Mouse (Mus musculus): ENCODE measurements around the gene 4930404N11Rik. TPM values are rescaled to one million over a fixed set of nuclear protein-coding genes. Genes with fewer than 3 reads are reported as not detected.
A peak's percentile ranks its signal among the peaks of the same experiment; 100 is the strongest.

The 4930404N11Rik gene
- polyA plus RNA-seq, 1 experiment from 2014 or later, result 0.79 TPM

- Histone ChIP-seq H3K4me1 (replicated peaks) (peaks cover 28% of the 10 kb centered on the region), H3K4me3 (replicated peaks) (no peak overlapping the region), H3K4me2 (no peak overlapping the region; the same call in 1 of the 2 replicates), H3K27me3 (peaks cover 9% of the 10 kb centered on the region), H3K27ac (peak overlapping the region; percentile 3; the same call in 1 of the 2 replicates), H3K9ac (replicated peaks) (no peak overlapping the region), H3K36me3 (peaks cover 53% of the 10 kb centered on the region), H3K9me3 (no peaks in the 10 kb centered on the region)
- ATAC-seq (ENCODE audit: insufficient number of reproducible peaks, insufficient read depth, low FRiP score, low TSS enrichment, low read depth), result no peak
- WGBS, result 88% methylated on average over 6 of the region's 6 CpGs
Measured at GRCm38 (mm10) chr10:81326858-81327257, 38.8 kb downstream of the 4930404N11Rik start.

GRCm38 (mm10) chr10:81325781-81326180 lies 39.8 kb downstream of the 4930404N11Rik start:
- ATAC-seq (ENCODE audit: insufficient number of reproducible peaks, insufficient read depth, low FRiP score, low TSS enrichment, low read depth), result no peak
- H3K36me3 ChIP-seq, result peaks cover 53% of the 10 kb centered on the region
- no peak overlapping the region for H3K27ac ChIP-seq
- H3K4me1 ChIP-seq (replicated peaks), result peaks cover 32% of the 10 kb centered on the region
- WGBS, result 92% methylated on average over 18 of the region's 18 CpGs
- no peak overlapping the region for H3K9ac ChIP-seq (replicated peaks)
- H3K4me3 ChIP-seq (replicated peaks), result no peak overlapping the region
- H3K27me3 ChIP-seq, result 0 out of 2 replicates have a peak, but pooled peaks cover 4% of the 10 kb centered on the region
- H3K4me2 ChIP-seq, result no peak overlapping the region
- no peaks in the 10 kb centered on the region for H3K9me3 ChIP-seq

GRCm38 (mm10) chr10:81325176-81325575 lies 40.4 kb downstream of the 4930404N11Rik start:
- Histone ChIP-seq H3K27ac (no peak overlapping the region), H3K4me3 (replicated peaks) (no peak overlapping the region), H3K9me3 (no peaks in the 10 kb centered on the region), H3K27me3 (no peaks in the 10 kb centered on the region), H3K9ac (replicated peaks) (no peak overlapping the region), H3K4me1 (replicated peaks) (peaks cover 32% of the 10 kb centered on the region), H3K36me3 (peaks cover 53% of the 10 kb centered on the region), H3K4me2 (no peak overlapping the region)
- 93% methylated on average over 21 of the region's 21 CpGs for WGBS
- ATAC-seq (ENCODE audit: insufficient number of reproducible peaks, insufficient read depth, low FRiP score, low TSS enrichment, low read depth), result no peak

- H3K36me3 ChIP-seq, result peaks cover 53% of the 10 kb centered on the region
Measured at GRCm38 (mm10) chr10:81323791-81324530, 41.7 kb downstream of the 4930404N11Rik start.

GRCm38 (mm10) chr10:81323141-81323775 lies 42.4 kb downstream of the 4930404N11Rik start:
- no peak overlapping the region for H3K4me2 ChIP-seq
- H3K9me3 ChIP-seq, result no peaks in the 10 kb centered on the region
- ATAC-seq (ENCODE audit: insufficient number of reproducible peaks, insufficient read depth, low FRiP score, low TSS enrichment, low read depth), result no peak
- no peak overlapping the region for H3K9ac ChIP-seq (replicated peaks)
- peaks cover 60% of the 10 kb centered on the region for H3K36me3 ChIP-seq
- H3K4me1 ChIP-seq (replicated peaks), result peaks cover 31% of the 10 kb centered on the region
- WGBS, result 94% methylated on average over 23 of the region's 23 CpGs
- H3K27ac ChIP-seq, result no peak overlapping the region
- no peaks in the 10 kb centered on the region for H3K27me3 ChIP-seq
- H3K4me3 ChIP-seq (replicated peaks), result no peak overlapping the region

More at GRCm38 (mm10) chr10:81323791-81324530, 41.7 kb downstream of the 4930404N11Rik start:
- no peak for ATAC-seq (ENCODE audit: insufficient number of reproducible peaks, insufficient read depth, low FRiP score, low TSS enrichment, low read depth)
- no peaks in the 10 kb centered on the region for H3K9me3 ChIP-seq
- no peak overlapping the region for H3K4me3 ChIP-seq (replicated peaks)
- no peak overlapping the region for H3K4me2 ChIP-seq
- H3K9ac ChIP-seq (replicated peaks), result no peak overlapping the region
- no peak overlapping the region for H3K27ac ChIP-seq
- peaks cover 30% of the 10 kb centered on the region for H3K4me1 ChIP-seq (replicated peaks)
- WGBS, result 96% methylated on average over 18 of the region's 18 CpGs
- H3K27me3 ChIP-seq, result no peaks in the 10 kb centered on the region

- Histone ChIP-seq H3K4me3 (replicated peaks) (peak overlapping the region; percentile 98), H3K27me3 (no peaks in the 10 kb centered on the region), H3K36me3 (peaks cover 68% of the 10 kb centered on the region), H3K9ac (replicated peaks) (0 out of 2 replicates have a peak overlapping the region, but pooled peaks have one; percentile 23), H3K27ac (no peak overlapping the region), H3K4me2 (peak overlapping the region; percentile 87), H3K4me1 (replicated peaks) (peaks cover 35% of the 10 kb centered on the region), H3K9me3 (no peaks in the 10 kb centered on the region)
- 95% methylated on average over 27 of the region's 27 CpGs for WGBS
- no peak for ATAC-seq (ENCODE audit: insufficient number of reproducible peaks, insufficient read depth, low FRiP score, low TSS enrichment, low read depth)
Measured at GRCm38 (mm10) chr10:81322444-81322843, 43.2 kb downstream of the 4930404N11Rik start.

- Histone ChIP-seq H3K9me3 (no peaks in the 10 kb centered on the region), H3K4me3 (replicated peaks) (peak overlapping the region; percentile 98), H3K27ac (peak overlapping the region; percentile 86), H3K36me3 (peaks cover 65% of the 10 kb centered on the region), H3K4me1 (replicated peaks) (peaks cover 45% of the 10 kb centered on the region), H3K4me2 (peak overlapping the region; percentile 87), H3K9ac (replicated peaks) (peak overlapping the region; percentile 89), H3K27me3 (peaks cover 4% of the 10 kb centered on the region; the same call in 1 of the 2 replicates)
- 3% methylated on average over 20 of the region's 20 CpGs for WGBS
- no peak for ATAC-seq (ENCODE audit: insufficient number of reproducible peaks, insufficient read depth, low FRiP score, low TSS enrichment, low read depth)
Measured at GRCm38 (mm10) chr10:81321436-81321835, 44.2 kb downstream of the 4930404N11Rik start.

GRCm38 (mm10) chr10:81320550-81321347 lies 44.9 kb downstream of the 4930404N11Rik start, which contains the start of gene Cactin:
TSS of gene Cactin (plus strand) at chr10:81321103.
- Histone ChIP-seq H3K36me3 (peaks cover 65% of the 10 kb centered on the region), H3K27me3 (peaks cover 4% of the 10 kb centered on the region; the same call in 1 of the 2 replicates), H3K9ac (replicated peaks) (peak within 1 kb of the TSS; percentile 89), H3K4me1 (replicated peaks) (peaks cover 50% of the 10 kb centered on the region), H3K9me3 (no peaks in the 10 kb centered on the region), H3K4me3 (replicated peaks) (peak within 1 kb of the TSS; percentile 98), H3K27ac (peak within 1 kb of the TSS; percentile 86), H3K4me2 (peak within 1 kb of the TSS; percentile 87)
- WGBS, result under 1% methylated on average over 68 of the region's 68 CpGs
- peak; percentile 90 for ATAC-seq (ENCODE audit: insufficient number of reproducible peaks, insufficient read depth, low FRiP score, low TSS enrichment, low read depth)

GRCm38 (mm10) chr10:81319741-81320549 lies 45.7 kb downstream of the 4930404N11Rik start:
- peak overlapping the region; percentile 57 for H3K9ac ChIP-seq (replicated peaks)
- peak overlapping the region; percentile 87 for H3K4me2 ChIP-seq
- H3K9me3 ChIP-seq, result no peaks in the 10 kb centered on the region
- H3K36me3 ChIP-seq, result peaks cover 65% of the 10 kb centered on the region
- under 1% methylated on average over 38 of the region's 38 CpGs for WGBS
- peaks cover 50% of the 10 kb centered on the region for H3K4me1 ChIP-seq (replicated peaks)
- peak overlapping the region; percentile 86 for H3K27ac ChIP-seq
- peak; percentile 26 for ATAC-seq (ENCODE audit: insufficient number of reproducible peaks, insufficient read depth, low FRiP score, low TSS enrichment, low read depth)
- peaks cover 4% of the 10 kb centered on the region; the same call in 1 of the 2 replicates for H3K27me3 ChIP-seq
- peak overlapping the region; percentile 98 for H3K4me3 ChIP-seq (replicated peaks)

GRCm38 (mm10) chr10:81319330-81319699 lies 46.3 kb downstream of the 4930404N11Rik start:
- ATAC-seq (ENCODE audit: insufficient number of reproducible peaks, insufficient read depth, low FRiP score, low TSS enrichment, low read depth), result no peak
- 42% methylated on average over 8 of the region's 8 CpGs for WGBS
- Histone ChIP-seq H3K4me3 (replicated peaks) (peak overlapping the region; percentile 98), H3K27me3 (peaks cover 4% of the 10 kb centered on the region; the same call in 1 of the 2 replicates), H3K27ac (peak overlapping the region; percentile 86), H3K4me2 (peak overlapping the region; percentile 87), H3K4me1 (replicated peaks) (peaks cover 50% of the 10 kb centered on the region), H3K9me3 (no peaks in the 10 kb centered on the region), H3K36me3 (peaks cover 65% of the 10 kb centered on the region), H3K9ac (replicated peaks) (peak overlapping the region; percentile 57)

Measured in limb, embryonic 12.5 days (tissue).